Mouse (Mus musculus) cerebellum, adult 2 months (tissue): Measurements from ENCODE around the gene Gck. TPM values are rescaled to one million over a fixed set of nuclear protein-coding genes. Genes with fewer than 3 reads are reported as not detected.

Experiments
- DNase-seq, 2 experiments: peaks; one replicate each; pipeline ENCODE4 v3.0.0; 2021
- H3K27ac ChIP-seq: fragments of 200-500 bp; 2 replicates; pipeline ENCODE4 v1.5.1; 2012; ENCODE audit warnings: low read length, control low read depth, inconsistent platforms; ENCODE audit not compliant: insufficient read depth
- H3K27me3 ChIP-seq: fragments of 200-500 bp; 2 replicates; pipeline ENCODE4 v1.6.1; 2012; ENCODE audit warnings: inconsistent platforms, mild to moderate bottlenecking, low read length, moderate library complexity; ENCODE audit not compliant: control insufficient read depth, insufficient read depth
- H3K4me1 ChIP-seq: fragments of 200-500 bp; 2 replicates; pipeline ENCODE4 v1.6.1; 2011; ENCODE audit warnings: low read length; ENCODE audit not compliant: control insufficient read depth, insufficient read depth
- H3K4me3 ChIP-seq: fragments of 200-500 bp; replicated peaks from 2 replicates; pipeline ENCODE3; 2011; ENCODE audit warnings: mild to moderate bottlenecking, low read depth, low read length, control low read depth; ENCODE audit not compliant: insufficient read depth
- CTCF ChIP-seq: fragments of 200-500 bp; IDR thresholded peaks from 2 replicates; pipeline ENCODE4 v1.5.1; 2011; ENCODE audit warnings: low read depth, mild to moderate bottlenecking, control low read depth, low read length, moderate library complexity, borderline replicate concordance; ENCODE audit not compliant: insufficient read depth
- POLR2A ChIP-seq: fragments of 200-500 bp; IDR thresholded peaks from 2 replicates; pipeline ENCODE4 v1.6.1; 2011; ENCODE audit warnings: low read length, control low read depth, borderline replicate concordance; ENCODE audit not compliant: insufficient read depth
- WGBS: fragments of 180-500 bp; shearing (Covaris S2); methylation state at CpG from one replicate; pipeline ENCODE4 v1.1.7; 2018; 5-methylcytosine and 5-hydroxymethylcytosine counted together
- polyA plus RNA-seq: library from polyadenylated mRNA; depleted of rRNA; stranded (reverse); fragments of >200 nt; gene quantifications from 2 replicates; pipeline ENCODE4 v1.2.3, GENCODE M21; 2012; rRNA removed

Gene Gck
- 0.74 and 1.1 TPM in 2 replicates for polyA plus RNA-seq

GRCm38 (mm10) chr11:5949586-5950352, at the start of gene Gck:
Gck (minus strand) TSS chr11:5950081.
- H3K27me3 ChIP-seq: no peaks in the 10 kb centered on the region
- WGBS: 43% methylated on average over 8 of the region's 8 CpGs
- DNase-seq: no peak
- H3K27ac ChIP-seq: no peak within 1 kb of the TSS
- no peak for TF ChIP-seq POLR2A
- no peak for TF ChIP-seq CTCF
- no peak within 1 kb of the TSS for H3K4me3 ChIP-seq
- no peaks in the 10 kb centered on the region; the same call in 1 of the 2 replicates for H3K4me1 ChIP-seq

GRCm38 (mm10) chr11:5998472-5998871, 48.6 kb upstream of the Gck start:
- 96% methylated on average over 2 of the region's 2 CpGs for WGBS
- Histone ChIP-seq H3K27ac (peak overlapping the region; percentile 44), H3K4me3 (no peak overlapping the region), H3K27me3 (no peaks in the 10 kb centered on the region), H3K4me1 (peaks cover 86% of the 10 kb centered on the region)
- no peak for DNase-seq
- TF ChIP-seq POLR2A (no peak), CTCF (no peak)

GRCm38 (mm10) chr11:5995989-5996388, 46.1 kb upstream of the Gck start:
- WGBS: 7% methylated on average over 8 of the region's 8 CpGs
- H3K4me3 ChIP-seq: no peak overlapping the region
- no peaks in the 10 kb centered on the region for H3K27me3 ChIP-seq
- peaks cover 79% of the 10 kb centered on the region for H3K4me1 ChIP-seq
- TF ChIP-seq POLR2A (no peak), CTCF (peak; percentile 92)
- H3K27ac ChIP-seq: peak overlapping the region; percentile 32
- peak; percentile 88 to 93 for DNase-seq

- H3K4me1 ChIP-seq: peaks cover 78% of the 10 kb centered on the region
- no peak for DNase-seq
- H3K27ac ChIP-seq: peak overlapping the region; percentile 65
- TF ChIP-seq CTCF: no peak
- no peak for TF ChIP-seq POLR2A
- no peaks in the 10 kb centered on the region for H3K27me3 ChIP-seq
- H3K4me3 ChIP-seq: no peak overlapping the region
- WGBS: 24% methylated on average over 3 of the region's 3 CpGs
Observed at GRCm38 (mm10) chr11:5994880-5995279, 45.0 kb upstream of the Gck start.

- peak; percentile 76 to 83 for DNase-seq
- WGBS: 17% methylated on average over 5 of the region's 5 CpGs
- no peaks in the 10 kb centered on the region for H3K27me3 ChIP-seq
- peak overlapping the region; percentile 65 for H3K27ac ChIP-seq
- H3K4me1 ChIP-seq: peaks cover 78% of the 10 kb centered on the region
- no peak overlapping the region for H3K4me3 ChIP-seq
- TF ChIP-seq CTCF: no peak
- no peak for TF ChIP-seq POLR2A
Observed at GRCm38 (mm10) chr11:5994212-5994611, 44.3 kb upstream of the Gck start.

- TF ChIP-seq CTCF (peak; percentile 61; the same call in 1 of the 2 replicates), POLR2A (no peak)
- 0 out of 2 replicates have a peak overlapping the region, but pooled peaks have one; percentile 57 for H3K27ac ChIP-seq
- DNase-seq: peak; percentile 63 to 68
- WGBS: 33% methylated on average over 4 of the region's 4 CpGs
- H3K4me1 ChIP-seq: peaks cover 65% of the 10 kb centered on the region
- H3K4me3 ChIP-seq: no peak overlapping the region
- H3K27me3 ChIP-seq: no peaks in the 10 kb centered on the region
Observed at GRCm38 (mm10) chr11:5990910-5991309, 41.0 kb upstream of the Gck start.

- H3K27me3 ChIP-seq: no peaks in the 10 kb centered on the region
- peak; percentile 71 to 79 for DNase-seq
- WGBS: 31% methylated on average over 16 of the region's 16 CpGs
- H3K4me1 ChIP-seq: peaks cover 63% of the 10 kb centered on the region
- peak overlapping the region; percentile 57 for H3K27ac ChIP-seq
- TF ChIP-seq CTCF: no peak
- no peak for TF ChIP-seq POLR2A
- no peak overlapping the region for H3K4me3 ChIP-seq
Observed at GRCm38 (mm10) chr11:5989954-5990593, 40.2 kb upstream of the Gck start.
